Mouse (Mus musculus) midbrain, postnatal 0 days (tissue): ENCODE results near the gene Olfr433. TPM values are rescaled to one million over a fixed set of nuclear protein-coding genes. Genes with fewer than 3 reads are reported as not detected.

Experiments
- ATAC-seq: fragments of 200-750 bp; cut with Nextera tagmentation; 2 replicates; pipeline ENCODE4 v1.8.0; 2017; ENCODE audit warnings: moderate number of reproducible peaks, mild to moderate bottlenecking, moderate TSS enrichment, moderate library complexity; ENCODE audit not compliant: low FRiP score
- DNase-seq: peaks from one replicate; pipeline ENCODE4 v3.0.0-alpha.2; 2015; ENCODE audit warnings: low spot score
- H3K27ac ChIP-seq: fragments of 300-500 bp; sonication (generic); 2 replicates; pipeline ENCODE4 v1.5.1; 2014; ENCODE audit warnings: low read depth, mild to moderate bottlenecking, low read length, mixed read lengths
- H3K27me3 ChIP-seq: fragments of 300-500 bp; sonication (generic); 2 replicates; pipeline ENCODE4 v1.6.1; 2014; ENCODE audit warnings: low read length, control low read depth, mixed read lengths; ENCODE audit not compliant: insufficient read depth
- H3K36me3 ChIP-seq: fragments of 300-500 bp; sonication (generic); 2 replicates; pipeline ENCODE4 v1.6.1; 2014; ENCODE audit warnings: low read length, control low read depth, mixed read lengths; ENCODE audit not compliant: insufficient read depth
- H3K4me1 ChIP-seq: fragments of 300-500 bp; sonication (generic); 2 replicates; pipeline ENCODE4 v1.6.1; 2014; ENCODE audit warnings: mild to moderate bottlenecking, control low read depth, antibody characterized with exemption, low read length, mixed read lengths; ENCODE audit not compliant: insufficient read depth
- H3K4me2 ChIP-seq: fragments of 300-500 bp; sonication (generic); 2 replicates; pipeline ENCODE4 v1.6.1; 2014; ENCODE audit warnings: low read depth, mild to moderate bottlenecking, low read length, mixed read lengths; ENCODE audit not compliant: poor library complexity, severe bottlenecking
- H3K4me3 ChIP-seq: fragments of 300-500 bp; sonication (generic); 2 replicates; pipeline ENCODE4 v1.5.1; 2014; ENCODE audit warnings: low read depth, mild to moderate bottlenecking, low read length, moderate library complexity
- H3K9ac ChIP-seq: fragments of 300-500 bp; sonication (generic); replicated peaks from 2 replicates; pipeline ENCODE4 v1.6.1; 2014; ENCODE audit warnings: mild to moderate bottlenecking, low read length, moderate library complexity, mixed read lengths; ENCODE audit not compliant: poor library complexity, severe bottlenecking
- H3K9me3 ChIP-seq: fragments of 300-500 bp; sonication (generic); 2 replicates; pipeline ENCODE4 v1.6.1; 2016; ENCODE audit warnings: low read length, control low read depth
- CTCF ChIP-seq: IDR thresholded peaks from 2 replicates; pipeline ENCODE4 v1.5.1; 2016; ENCODE audit warnings: antibody characterized with exemption, mild to moderate bottlenecking
- WGBS: fragments of 180-500 bp; shearing (Covaris S2); extraction: QIAGEN DNeasy Blood & Tissue Kit; methylation state at CpG from one replicate; pipeline ENCODE4 v1.1.7; 2014; 5-methylcytosine and 5-hydroxymethylcytosine counted together
- polyA plus RNA-seq: library from polyadenylated mRNA; unstranded; fragments of >200 nt; fragmentation: Nextera tagmentation; extraction: Ambion mirVana; gene quantifications from 2 replicates; pipeline ENCODE4 v1.2.1, GENCODE M21; 2015
- total RNA-seq: library from RNA; depleted of rRNA; stranded (reverse); fragments of >200 nt; gene quantifications from 2 replicates; pipeline ENCODE4 v1.2.3, GENCODE M21; 2014; rRNA removed

Gene Olfr433
- total and polyA plus RNA-seq, 2 experiments from 2014 or later: not detected

- Histone ChIP-seq H3K4me3 (no peak within 1 kb of the TSS), H3K9me3 (no peaks in the 10 kb centered on the region), H3K4me2 (no peak within 1 kb of the TSS), H3K9ac (no peak within 1 kb of the TSS), H3K27ac (no peak within 1 kb of the TSS), H3K27me3 (no peaks in the 10 kb centered on the region), H3K36me3 (no peaks in the 10 kb centered on the region), H3K4me1 (no peaks in the 10 kb centered on the region)
- DNase-seq (no peak), ATAC-seq (no peak)
- TF ChIP-seq CTCF: no peak
- WGBS: 86% methylated on average over 2 of the region's 2 CpGs
These were observed 43.5 kb downstream of the Olfr433 start, which contains the start of gene Olfr429 for GRCm38 (mm10) chr1:174084031-174084430. TSS of gene Olfr429 (plus strand) at chr1:174084331.

Other genes starting within 250 kb of the Olfr433 start
- gene Ifi211, start 127.7 kb upstream of the Olfr433 start, total RNA-seq: 0.80 TPM in 1 of 2 replicates, not detected in the other
- gene Ifi211, start 127.7 kb upstream of the Olfr433 start, polyA plus RNA-seq: 0.34 and 0.48 TPM in 2 replicates
- 0.19 and 0.27 TPM in 2 replicates for gene Mndal, start 98.2 kb upstream of the Olfr433 start, total RNA-seq
- gene Mndal, start 98.2 kb upstream of the Olfr433 start, polyA plus RNA-seq: 1.5 and 1.8 TPM in 2 replicates
- gene Ifi203, start 98.0 kb upstream of the Olfr433 start, total RNA-seq: 0.99 and 1.5 TPM in 2 replicates
- gene Ifi203, start 98.0 kb upstream of the Olfr433 start, polyA plus RNA-seq: 0.31 and 1.4 TPM in 2 replicates
- gene Ifi202b, start 58.0 kb upstream of the Olfr433 start, total RNA-seq: not detected in 2 replicates
- gene Ifi202b, start 58.0 kb upstream of the Olfr433 start, polyA plus RNA-seq: not detected in 2 replicates
- 0.11 TPM in 1 of 2 replicates, not detected in the other for gene Ifi205, start 8.9 kb upstream of the Olfr433 start, total RNA-seq
- gene Ifi205, start 8.9 kb upstream of the Olfr433 start, polyA plus RNA-seq: not detected in 2 replicates
- gene Olfr432, start 8.5 kb downstream of the Olfr433 start, total RNA-seq: not detected in 2 replicates
- gene Olfr432, start 8.5 kb downstream of the Olfr433 start, polyA plus RNA-seq: not detected in 2 replicates
- not detected in 2 replicates for gene Olfr430, start 25.9 kb downstream of the Olfr433 start, total RNA-seq
- not detected in 2 replicates for gene Olfr430, start 25.9 kb downstream of the Olfr433 start, polyA plus RNA-seq
- not detected in 2 replicates for gene Olfr429, start 43.6 kb downstream of the Olfr433 start, total RNA-seq
- 0.10 TPM in 1 of 2 replicates, not detected in the other for gene Olfr429, start 43.6 kb downstream of the Olfr433 start, polyA plus RNA-seq
- not detected in 2 replicates for gene Olfr427, start 56.2 kb downstream of the Olfr433 start, total RNA-seq
- gene Olfr427, start 56.2 kb downstream of the Olfr433 start, polyA plus RNA-seq: not detected in 2 replicates
- not detected in 2 replicates for gene Olfr231, start 80.5 kb downstream of the Olfr433 start, total RNA-seq
- gene Olfr231, start 80.5 kb downstream of the Olfr433 start, polyA plus RNA-seq: not detected in 2 replicates
- not detected in 2 replicates for gene Olfr424, start 90.8 kb downstream of the Olfr433 start, total RNA-seq
- not detected in 2 replicates for gene Olfr424, start 90.8 kb downstream of the Olfr433 start, polyA plus RNA-seq
- not detected in 2 replicates for gene Olfr420, start 114.9 kb downstream of the Olfr433 start, total RNA-seq
- gene Olfr420, start 114.9 kb downstream of the Olfr433 start, polyA plus RNA-seq: not detected in 2 replicates
- gene Spta1, start 132.1 kb downstream of the Olfr433 start, total RNA-seq: 0.16 and 0.19 TPM in 2 replicates
- gene Spta1, start 132.1 kb downstream of the Olfr433 start, polyA plus RNA-seq: 0.04 TPM in 1 of 2 replicates, not detected in the other
- gene Olfr419, start 211.4 kb downstream of the Olfr433 start, total RNA-seq: not detected in 2 replicates
- not detected in 2 replicates for gene Olfr419, start 211.4 kb downstream of the Olfr433 start, polyA plus RNA-seq